Mouse (Mus musculus): Measurements from ENCODE around the gene Ncstn. TPM values are rescaled to one million over a fixed set of nuclear protein-coding genes. Genes with fewer than 3 reads are reported as not detected.

Gene Ncstn
- polyA plus RNA-seq, 1 experiment, result 64.4 TPM

DNA sequence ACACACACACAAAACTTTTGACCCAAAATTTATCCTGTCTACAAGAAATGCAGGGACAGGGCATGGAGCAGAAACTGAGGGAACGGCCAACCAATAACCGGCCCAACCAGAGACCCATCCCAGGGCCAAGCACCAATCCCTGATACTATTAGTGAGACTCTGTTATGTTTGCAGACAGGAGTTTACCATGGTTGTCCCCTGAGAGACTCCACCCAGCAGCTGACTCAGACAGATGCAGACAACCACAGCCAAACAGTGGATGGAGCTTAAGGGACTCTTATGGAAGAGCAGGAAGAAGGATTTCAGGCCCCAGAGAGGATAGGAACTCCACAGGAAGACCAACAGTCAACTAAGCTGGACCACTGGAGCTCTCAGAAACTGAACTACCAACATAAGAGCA, 52.7 kb downstream of the Ncstn start:
- H3K4me1 ChIP-seq (ENCODE audit: control insufficient read depth, insufficient read depth, insufficient read length), result peaks cover 10% of the 10 kb centered on the region; the same call in 1 of the 2 replicates
- H3K27me3 ChIP-seq (ENCODE audit: control insufficient read depth, insufficient read depth, low read length), result peaks cover 3% of the 10 kb centered on the region
- DNase-seq (ENCODE audit: low read depth in 1 of 2, low spot score in 2 of 2), result no peak
- H3K4me3 ChIP-seq (ENCODE audit: extremely low read depth, insufficient read depth, insufficient read length), result no peak overlapping the region
- TF ChIP-seq POLR2A (IDR thresholded peaks at IDR 0.05; ENCODE audit: low read depth, low read length) (no peak), CTCF (IDR thresholded peaks at IDR 0.05; ENCODE audit: extremely low read depth, insufficient read depth, insufficient read length, insufficient replicate concordance) (no peak)
- H3K36me3 ChIP-seq (ENCODE audit: control insufficient read depth, insufficient read depth, low read length), result no peaks in the 10 kb centered on the region
- whole genome bisulfite sequencing, result 89% methylated on average over 2 of the region's 2 CpGs
- no peak overlapping the region for H3K27ac ChIP-seq (ENCODE audit: insufficient read depth, low read length)

DNA sequence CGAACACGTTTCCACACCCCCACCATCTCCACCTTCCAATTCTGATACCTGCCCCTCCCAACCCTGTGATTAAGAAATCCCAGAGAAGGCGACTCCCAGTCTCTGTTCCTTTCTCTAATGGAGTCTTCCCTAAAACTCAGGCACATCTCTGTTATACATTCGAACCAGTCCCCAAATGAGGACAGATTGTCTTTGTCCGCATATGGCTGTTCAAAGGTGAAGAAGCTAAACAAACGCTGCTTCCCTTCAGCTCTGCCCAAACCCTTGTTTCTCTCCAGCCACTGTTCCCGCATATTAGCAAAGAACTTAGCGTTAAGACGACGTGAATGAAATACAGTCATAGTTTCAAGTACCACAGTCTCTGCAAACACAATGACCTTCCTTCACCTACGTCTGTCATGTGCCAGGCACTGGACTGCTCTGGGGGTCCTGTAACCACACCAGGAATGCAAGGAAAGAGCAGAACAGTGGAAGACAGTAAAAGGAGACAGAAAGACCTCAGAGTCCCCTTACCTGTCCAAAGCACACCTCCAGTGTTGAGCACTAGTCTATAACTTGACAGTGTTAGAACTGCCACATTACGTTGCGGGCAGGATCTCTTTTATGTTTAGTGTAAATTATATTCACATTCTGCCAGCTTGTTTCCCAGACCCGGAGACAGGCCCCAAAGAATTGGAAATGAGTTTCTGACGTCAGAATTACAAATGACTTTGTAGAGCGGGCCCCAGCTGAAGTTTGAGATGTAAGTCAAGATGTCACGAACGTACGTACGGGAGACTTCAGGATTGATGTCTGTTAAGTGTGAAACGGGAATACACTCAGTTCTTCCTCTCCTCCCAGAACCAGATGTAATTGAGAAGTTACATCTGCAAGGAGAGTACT, 54.0 kb downstream of the Ncstn start, which contains the start of gene Vangl2:
Gene Vangl2 (minus strand): TSS at position 51 of the 882 bp plus-strand sequence.
- WGBS, result 92% methylated on average over 21 of the region's 21 CpGs

DNA sequence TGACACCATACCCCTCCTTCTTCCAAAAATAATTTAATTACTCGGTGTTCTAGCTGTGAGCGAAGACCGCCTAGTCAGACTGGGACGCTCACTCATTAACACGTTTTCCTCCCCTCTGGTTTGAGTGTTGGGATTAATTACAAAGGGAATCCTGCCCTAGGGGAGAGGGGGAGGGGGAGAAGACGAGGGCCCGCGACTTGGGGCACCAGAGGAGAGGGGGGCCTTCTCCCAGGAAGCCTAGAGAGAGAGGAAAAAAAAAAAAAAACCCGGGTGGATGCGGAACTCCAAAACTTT, 54.8 kb downstream of the Ncstn start:
- Histone ChIP-seq H3K27ac (ENCODE audit: insufficient read depth, low read length) (no peak overlapping the region), H3K4me3 (ENCODE audit: extremely low read depth, insufficient read depth, insufficient read length) (no peak overlapping the region), H3K27me3 (ENCODE audit: control insufficient read depth, insufficient read depth, low read length) (peaks cover 3% of the 10 kb centered on the region), H3K4me1 (ENCODE audit: control insufficient read depth, insufficient read depth, insufficient read length) (peaks cover 10% of the 10 kb centered on the region; the same call in 1 of the 2 replicates), H3K36me3 (ENCODE audit: control insufficient read depth, insufficient read depth, low read length) (no peaks in the 10 kb centered on the region)
- DNase-seq (ENCODE audit: low read depth in 1 of 2, low spot score in 2 of 2), result no peak
- WGBS, result 82% methylated on average over 10 of the region's 10 CpGs
- TF ChIP-seq CTCF (IDR thresholded peaks at IDR 0.05; ENCODE audit: extremely low read depth, insufficient read depth, insufficient read length, insufficient replicate concordance) (no peak), POLR2A (IDR thresholded peaks at IDR 0.05; ENCODE audit: low read depth, low read length) (no peak)

More for the DNA sequence above, 54.0 kb downstream of the Ncstn start, which contains the start of gene Vangl2:
- Histone ChIP-seq H3K4me3 (ENCODE audit: extremely low read depth, insufficient read depth, insufficient read length) (peak within 1 kb of the TSS; percentile 77; the same call in 1 of the 2 replicates), H3K27me3 (ENCODE audit: control insufficient read depth, insufficient read depth, low read length) (peaks cover 3% of the 10 kb centered on the region), H3K27ac (ENCODE audit: insufficient read depth, low read length) (no peak within 1 kb of the TSS), H3K4me1 (ENCODE audit: control insufficient read depth, insufficient read depth, insufficient read length) (peaks cover 10% of the 10 kb centered on the region; the same call in 1 of the 2 replicates), H3K36me3 (ENCODE audit: control insufficient read depth, insufficient read depth, low read length) (no peaks in the 10 kb centered on the region)
- no peak for DNase-seq (ENCODE audit: low read depth in 1 of 2, low spot score in 2 of 2)
- TF ChIP-seq CTCF (IDR thresholded peaks at IDR 0.05; ENCODE audit: extremely low read depth, insufficient read depth, insufficient read length, insufficient replicate concordance) (no peak), POLR2A (IDR thresholded peaks at IDR 0.05; ENCODE audit: low read depth, low read length) (no peak)

DNA sequence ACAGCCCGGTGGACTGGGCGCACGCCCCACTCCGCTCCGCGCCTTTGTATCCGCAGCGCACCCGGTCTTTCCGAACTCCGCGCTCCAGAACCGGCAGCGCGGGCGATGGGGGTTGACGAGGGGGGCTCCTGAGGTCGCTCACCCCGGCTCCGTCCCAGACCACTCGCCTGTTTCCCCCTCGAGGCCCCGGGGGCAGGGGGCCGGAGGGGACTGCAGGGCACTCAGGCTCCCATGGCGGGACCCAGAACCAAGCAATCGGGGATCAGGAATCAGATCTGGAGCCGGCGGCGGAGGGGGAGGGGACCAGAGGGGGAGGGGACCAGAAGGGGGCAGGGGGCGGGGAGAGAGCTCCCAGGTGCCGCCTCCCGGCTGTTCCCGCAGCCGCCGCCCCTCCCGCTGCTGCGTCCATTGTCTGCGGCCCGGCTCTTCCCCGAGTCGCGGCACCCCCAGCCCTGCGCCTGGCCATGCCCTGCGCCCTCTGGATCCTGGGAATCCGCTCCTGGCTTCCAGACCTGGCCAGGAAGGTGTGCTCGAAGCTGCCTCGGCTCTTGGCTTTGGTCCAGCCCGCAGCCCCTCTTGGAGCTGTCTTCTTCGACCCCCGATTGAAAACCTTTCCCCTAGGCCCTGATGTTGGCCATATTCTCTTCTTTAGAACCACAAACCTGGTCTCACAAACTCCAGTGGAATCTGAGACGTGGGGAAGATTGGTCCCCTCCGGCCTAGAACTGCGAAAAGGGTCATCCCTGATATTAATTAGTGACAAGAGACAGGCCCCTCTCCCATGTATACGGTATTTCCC, 55.4 kb downstream of the Ncstn start:
- Histone ChIP-seq H3K27me3 (ENCODE audit: control insufficient read depth, insufficient read depth, low read length) (peaks cover 3% of the 10 kb centered on the region), H3K4me3 (ENCODE audit: extremely low read depth, insufficient read depth, insufficient read length) (peak overlapping the region; percentile 77), H3K36me3 (ENCODE audit: control insufficient read depth, insufficient read depth, low read length) (no peaks in the 10 kb centered on the region), H3K27ac (ENCODE audit: insufficient read depth, low read length) (peak overlapping the region; percentile 26), H3K4me1 (ENCODE audit: control insufficient read depth, insufficient read depth, insufficient read length) (peaks cover 10% of the 10 kb centered on the region; the same call in 1 of the 2 replicates)
- TF ChIP-seq POLR2A (IDR thresholded peaks at IDR 0.05; ENCODE audit: low read depth, low read length) (no peak), CTCF (IDR thresholded peaks at IDR 0.05; ENCODE audit: extremely low read depth, insufficient read depth, insufficient read length, insufficient replicate concordance) (no peak)
- DNase-seq (ENCODE audit: low read depth in 1 of 2, low spot score in 2 of 2), result peak; percentile 34 to 78
- 7% methylated on average over 48 of the region's 54 CpGs for WGBS

DNA sequence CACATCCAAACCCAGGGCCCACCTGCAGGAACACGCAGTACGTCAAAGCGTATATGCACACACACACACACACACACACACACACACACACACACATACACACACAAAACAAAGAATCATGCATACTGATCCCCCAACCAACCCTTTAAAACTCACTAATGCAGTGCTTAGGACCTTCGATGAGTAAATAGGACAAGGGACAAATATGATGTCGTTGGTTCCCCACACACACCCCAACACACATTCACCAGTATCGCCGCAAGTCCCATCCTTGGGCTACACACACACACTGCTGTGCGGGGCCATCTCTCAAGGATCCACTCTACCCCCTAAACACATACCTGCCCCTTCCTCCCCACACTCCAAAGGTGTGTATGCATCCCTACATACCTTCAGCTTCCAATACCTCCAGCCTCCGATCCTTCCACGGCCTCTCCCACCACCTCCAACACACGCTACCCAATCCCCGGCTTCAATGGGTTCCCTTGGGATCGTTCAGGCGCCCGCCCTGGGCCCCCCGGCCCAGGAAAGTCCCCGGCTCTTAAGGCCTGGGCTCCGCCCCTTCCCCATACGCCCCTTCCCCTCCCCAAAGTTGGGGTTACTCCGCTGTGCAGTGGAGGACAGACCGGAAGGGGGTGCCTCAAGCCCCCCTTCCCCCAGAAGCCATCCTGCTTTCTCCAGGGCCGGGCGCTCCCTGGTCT, 56.2 kb downstream of the Ncstn start:
- Histone ChIP-seq H3K4me1 (ENCODE audit: control insufficient read depth, insufficient read depth, insufficient read length) (peaks cover 10% of the 10 kb centered on the region; the same call in 1 of the 2 replicates), H3K36me3 (ENCODE audit: control insufficient read depth, insufficient read depth, low read length) (no peaks in the 10 kb centered on the region), H3K27me3 (ENCODE audit: control insufficient read depth, insufficient read depth, low read length) (peaks cover 3% of the 10 kb centered on the region), H3K27ac (ENCODE audit: insufficient read depth, low read length) (no peak overlapping the region), H3K4me3 (ENCODE audit: extremely low read depth, insufficient read depth, insufficient read length) (peak overlapping the region; percentile 77)
- TF ChIP-seq CTCF (IDR thresholded peaks at IDR 0.05; ENCODE audit: extremely low read depth, insufficient read depth, insufficient read length, insufficient replicate concordance), result no peak
- TF ChIP-seq POLR2A (IDR thresholded peaks at IDR 0.05; ENCODE audit: low read depth, low read length), result no peak
- DNase-seq (ENCODE audit: low read depth in 1 of 2, low spot score in 2 of 2), result no peak
- WGBS, result 9% methylated on average over 23 of the region's 23 CpGs

DNA sequence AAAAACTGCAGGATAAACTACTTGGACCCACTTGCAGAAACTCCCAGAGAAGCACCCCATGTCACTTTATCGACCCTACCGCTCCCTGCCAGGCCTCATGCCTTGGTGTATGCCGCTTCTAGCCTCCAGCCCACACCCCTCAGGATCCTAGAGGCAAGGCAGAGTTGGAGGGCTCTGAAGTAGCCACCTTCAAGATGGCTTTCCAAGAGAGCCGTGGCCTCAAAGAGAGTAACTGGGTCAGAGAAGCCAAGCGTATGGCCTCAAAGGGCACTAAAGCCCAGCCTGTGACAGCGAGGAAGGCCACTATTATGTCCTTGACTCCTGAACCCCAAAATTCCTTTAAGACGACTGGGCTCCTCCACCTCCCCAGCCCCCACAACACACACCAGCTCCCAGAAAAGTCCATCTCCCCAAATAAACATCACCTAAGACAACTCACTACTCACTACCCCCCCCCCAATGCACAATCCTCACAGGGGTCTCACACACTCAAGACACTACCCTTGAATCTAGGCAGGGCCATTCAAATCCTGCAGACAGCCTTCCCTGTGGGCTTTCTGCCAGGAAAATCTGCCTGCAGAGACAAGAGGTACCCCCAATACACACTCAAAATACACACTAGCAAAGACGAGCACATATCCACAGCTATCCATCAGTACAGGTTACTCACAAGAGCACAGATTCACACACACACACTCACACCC, 57.2 kb downstream of the Ncstn start:
- Histone ChIP-seq H3K27me3 (ENCODE audit: control insufficient read depth, insufficient read depth, low read length) (peaks cover 3% of the 10 kb centered on the region), H3K4me1 (ENCODE audit: control insufficient read depth, insufficient read depth, insufficient read length) (peaks cover 10% of the 10 kb centered on the region; the same call in 1 of the 2 replicates), H3K36me3 (ENCODE audit: control insufficient read depth, insufficient read depth, low read length) (no peaks in the 10 kb centered on the region), H3K4me3 (ENCODE audit: extremely low read depth, insufficient read depth, insufficient read length) (no peak overlapping the region), H3K27ac (ENCODE audit: insufficient read depth, low read length) (no peak overlapping the region)
- DNase-seq (ENCODE audit: low read depth in 1 of 2, low spot score in 2 of 2), result no peak
- WGBS, result 82% methylated on average over 8 of the region's 8 CpGs
- no peak for TF ChIP-seq POLR2A (IDR thresholded peaks at IDR 0.05; ENCODE audit: low read depth, low read length)
- TF ChIP-seq CTCF (IDR thresholded peaks at IDR 0.05; ENCODE audit: extremely low read depth, insufficient read depth, insufficient read length, insufficient replicate concordance), result no peak

Data from spleen, adult 2 months (tissue).